Mouse (Mus musculus): ENCODE results near the gene Olfr1418.

- TF ChIP-seq CTCF (IDR thresholded peaks at IDR 0.05 in 2 of 3, conservative IDR thresholded peaks at IDR 0.05 in 1 of 3; ENCODE audit: control insufficient read depth in 1 of 3, insufficient read depth in 1 of 3, low read depth in 2 of 3, low read length in 3 of 3, poor library complexity in 1 of 3, severe bottlenecking in 1 of 3) (no peak), EP300 (IDR thresholded peaks at IDR 0.05; ENCODE audit: low read depth in 1 of 2, low read length in 2 of 2) (no peak), POLR2A (IDR thresholded peaks at IDR 0.05; ENCODE audit: control insufficient read depth in 1 of 2, insufficient read depth in 1 of 2, low read depth in 1 of 2, low read length in 2 of 2, poor library complexity in 1 of 2) (no peak), POLR2AphosphoS2 (IDR thresholded peaks at IDR 0.05; ENCODE audit: low read length) (no peak), SIN3A (IDR thresholded peaks at IDR 0.05; ENCODE audit: low read length) (no peak), ZC3H11A (IDR thresholded peaks at IDR 0.05; ENCODE audit: low read depth, low read length) (no peak), HCFC1 (IDR thresholded peaks at IDR 0.05; ENCODE audit: low read depth, low read length) (no peak), USF1 (IDR thresholded peaks at IDR 0.05; ENCODE audit: low read depth, low read length) (no peak), KAT2A (conservative IDR thresholded peaks at IDR 0.05; ENCODE audit: low read depth, low read length) (no peak), GATA1 (IDR thresholded peaks at IDR 0.05; ENCODE audit: low read depth, low read length) (no peak), ZKSCAN1 (IDR thresholded peaks at IDR 0.05; ENCODE audit: low read depth, low read length) (no peak), MAX (IDR thresholded peaks at IDR 0.05; ENCODE audit: low read length) (no peak), E2F4 (IDR thresholded peaks at IDR 0.05; ENCODE audit: borderline replicate concordance, low read depth, low read length) (no peak), CHD2 (IDR thresholded peaks at IDR 0.05; ENCODE audit: low read length) (no peak)
Measured at GRCm38 (mm10) chr19:11823346-11824065, 37.4 kb downstream of the Olfr1418 start.

Data from MEL (cell line).